Mouse (Mus musculus) c-Kit-positive CD71-negative TER-119-negative erythroid progenitor cells, embryonic 14.5 days (primary cell): Measurements from ENCODE around the gene Alg6.

Source experiments
- DNase-seq: peaks from one replicate; pipeline ENCODE4 v3.0.0-alpha.2; 2013; ENCODE audit warnings: low read depth

Alg6 gene

GRCm38 (mm10) chr4:99714904-99715782 lies at the start of gene Alg6:
Gene Alg6, plus strand, starts transcription at chr4:99715664.
- peak; percentile 89 for DNase-seq

- no peak for DNase-seq
Measured at GRCm38 (mm10) chr4:99670203-99670851, 45.1 kb upstream of the Alg6 start.

GRCm38 (mm10) chr4:99675191-99675590 lies 40.3 kb upstream of the Alg6 start:
- no peak for DNase-seq

GRCm38 (mm10) chr4:99683941-99684340 lies 31.5 kb upstream of the Alg6 start:
- DNase-seq, result no peak

GRCm38 (mm10) chr4:99686308-99686707 lies 29.2 kb upstream of the Alg6 start:
- DNase-seq, result no peak

DNA sequence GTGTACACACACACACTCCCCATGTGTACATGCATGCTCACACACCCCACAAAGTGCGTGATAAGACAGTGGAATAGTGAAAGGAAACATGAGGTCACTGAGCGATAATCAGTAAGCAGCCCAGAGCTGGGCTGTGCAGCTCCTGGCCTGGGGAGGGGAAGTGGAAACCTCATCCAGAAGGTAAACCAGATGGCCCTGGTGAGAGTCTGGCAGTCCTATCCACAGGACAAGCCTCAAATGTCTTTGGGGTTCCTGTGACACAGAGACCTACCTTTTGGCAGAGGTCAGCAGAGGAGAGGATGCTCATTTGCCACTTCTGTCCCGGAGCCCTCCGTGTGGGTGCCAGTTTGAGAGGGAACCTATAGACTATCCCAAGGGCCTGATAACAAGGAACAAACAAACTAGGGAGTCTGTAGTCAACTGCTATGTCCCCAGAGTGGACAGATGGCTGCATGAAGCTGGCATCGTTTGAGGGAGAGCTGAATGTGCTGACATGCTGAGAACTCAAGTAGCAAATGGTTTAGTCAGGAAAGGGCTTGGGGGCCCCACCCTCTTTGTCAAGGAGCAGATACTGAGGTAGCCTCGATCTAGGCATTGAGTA lies 2.8 kb upstream of the Alg6 start:
- DNase-seq, result no peak

- DNase-seq, result no peak
Measured at GRCm38 (mm10) chr4:99713971-99714370, 1.5 kb upstream of the Alg6 start.

- DNase-seq, result no peak
Measured at GRCm38 (mm10) chr4:99715783-99716416, 436 bp downstream of the Alg6 start.

- no peak for DNase-seq
Measured at GRCm38 (mm10) chr4:99717905-99718304, 2.4 kb downstream of the Alg6 start.

DNA sequence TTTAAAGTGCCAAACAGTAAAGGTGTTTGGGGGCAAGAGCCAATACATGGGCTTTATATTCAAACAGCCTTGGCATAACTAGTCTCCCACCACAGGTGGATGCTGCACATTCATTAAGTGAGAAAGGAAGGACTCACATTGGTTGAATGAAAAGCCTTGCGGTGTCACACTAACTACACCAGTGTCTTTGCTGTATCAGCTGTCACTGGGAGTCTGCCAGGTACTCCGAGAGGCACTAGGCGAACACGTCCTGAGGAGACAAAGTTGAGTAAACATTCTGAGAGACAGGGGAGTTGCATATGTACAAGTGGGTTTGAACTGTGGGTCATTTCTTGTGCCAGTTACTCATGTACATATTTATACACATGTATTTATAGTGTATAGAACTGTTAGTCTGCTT lies 8.9 kb downstream of the Alg6 start:
- no peak for DNase-seq

DNA sequence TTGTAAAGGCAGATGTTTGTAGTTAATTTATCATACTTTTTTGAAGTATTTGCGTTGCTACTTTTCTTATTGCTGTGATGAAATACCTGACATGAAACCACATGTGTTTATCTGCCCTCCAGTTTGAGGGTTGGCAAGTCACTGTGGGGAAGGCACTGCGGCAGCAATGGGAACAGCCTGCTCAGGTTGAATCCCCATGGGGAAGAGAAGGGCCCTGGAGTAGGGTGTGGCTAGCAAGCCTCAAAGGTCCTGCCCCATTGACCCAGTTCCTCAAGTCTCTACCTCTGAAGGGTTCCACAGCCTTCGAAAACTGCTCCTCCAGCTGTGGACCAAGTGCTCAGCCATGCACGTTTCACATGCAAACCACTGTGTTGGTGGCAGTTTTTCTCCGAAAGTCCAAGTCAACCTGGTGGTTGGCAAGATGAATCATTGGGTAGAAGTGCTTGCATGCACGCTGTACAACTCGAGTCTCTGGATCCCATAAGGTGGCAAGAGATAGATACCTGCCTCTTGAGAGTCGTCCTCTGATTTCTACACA lies 10.5 kb downstream of the Alg6 start:
- DNase-seq, result no peak

- no peak for DNase-seq
Measured at GRCm38 (mm10) chr4:99739836-99740235, 24.4 kb downstream of the Alg6 start.

DNA sequence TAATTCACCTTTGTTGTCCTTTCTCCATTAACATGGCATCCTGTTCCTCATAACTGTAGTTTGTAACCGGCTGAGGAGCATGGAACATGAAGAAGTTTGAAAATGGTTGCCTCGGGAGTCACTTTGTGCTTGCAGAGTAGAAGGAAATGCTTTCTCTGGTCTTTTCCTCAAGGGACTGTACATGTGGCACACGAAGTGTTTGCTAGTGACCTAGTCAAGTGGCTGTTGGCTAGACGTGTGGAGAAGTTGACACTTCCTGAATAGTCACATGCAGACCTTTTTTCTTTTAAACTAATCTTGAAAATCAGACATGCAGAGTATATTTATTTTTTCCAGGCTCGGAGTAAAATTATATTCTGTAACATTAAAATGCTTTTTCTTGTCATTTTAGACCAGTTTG lies 37.0 kb downstream of the Alg6 start:
- DNase-seq, result no peak

- no peak for DNase-seq
Measured at GRCm38 (mm10) chr4:99766303-99766702, 50.8 kb downstream of the Alg6 start.

DNA sequence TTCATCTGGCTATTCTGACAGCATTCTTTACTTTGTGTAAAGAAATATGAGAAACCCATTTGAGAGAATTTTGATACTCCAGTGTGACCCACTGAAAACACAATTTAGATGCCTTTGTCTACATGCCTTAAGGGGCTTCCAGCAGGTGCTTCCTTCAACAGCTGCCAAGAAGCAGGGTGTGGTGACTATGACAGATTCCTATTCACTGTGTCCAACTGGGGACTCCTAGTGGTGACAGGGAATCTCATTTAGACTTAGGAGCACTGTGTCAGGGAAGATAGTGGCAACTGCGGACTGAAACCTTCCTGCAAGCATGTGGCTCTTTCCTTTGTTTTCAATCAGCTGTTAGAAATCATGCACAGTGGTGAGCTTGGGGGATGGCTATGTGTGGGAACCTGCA lies 51.3 kb downstream of the Alg6 start:
- no peak for DNase-seq

DNA sequence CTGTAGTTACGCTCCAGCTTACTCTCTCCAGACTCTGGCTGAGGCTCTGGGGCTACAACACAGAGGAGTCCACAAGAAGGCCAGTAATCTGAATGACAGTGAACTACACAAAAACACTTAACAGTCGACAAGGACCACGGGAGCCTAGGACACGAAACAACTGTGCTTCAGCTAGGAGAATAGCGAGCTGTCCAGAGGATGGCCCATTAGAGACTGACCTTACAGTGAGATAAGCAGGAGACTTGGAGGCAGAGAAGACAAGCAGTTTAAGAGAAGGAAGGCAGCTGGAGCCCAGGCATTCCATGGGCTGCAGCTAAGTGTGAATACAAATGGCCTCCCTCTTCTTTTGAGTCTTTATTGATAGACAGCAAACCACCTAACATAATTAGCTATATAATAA lies 55.1 kb downstream of the Alg6 start:
- no peak for DNase-seq

- no peak for DNase-seq
Measured at GRCm38 (mm10) chr4:99773041-99773440, 57.6 kb downstream of the Alg6 start.

DNA sequence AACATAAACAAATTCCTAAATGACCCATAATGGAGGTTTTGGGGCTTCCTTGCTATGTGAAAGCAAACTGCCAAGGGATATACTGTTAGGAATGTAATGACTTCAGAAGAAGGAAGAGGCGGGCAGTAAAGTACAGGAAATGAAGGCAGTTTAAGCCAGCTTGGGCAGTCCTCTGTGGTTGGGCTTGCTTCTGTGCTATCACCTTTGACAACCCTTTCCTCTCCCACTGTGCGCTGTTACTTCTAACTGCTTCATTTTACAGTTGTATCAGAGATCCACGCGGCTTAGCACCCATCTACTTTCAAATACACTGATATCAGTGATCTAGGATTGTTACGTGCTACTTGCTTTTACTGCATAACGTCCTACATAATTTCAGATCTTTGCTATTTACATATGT lies 76.9 kb downstream of the Alg6 start:
- no peak for DNase-seq
